ENCODE assay signal across 7 mouse cellular contexts in the genomic region with DNA sequence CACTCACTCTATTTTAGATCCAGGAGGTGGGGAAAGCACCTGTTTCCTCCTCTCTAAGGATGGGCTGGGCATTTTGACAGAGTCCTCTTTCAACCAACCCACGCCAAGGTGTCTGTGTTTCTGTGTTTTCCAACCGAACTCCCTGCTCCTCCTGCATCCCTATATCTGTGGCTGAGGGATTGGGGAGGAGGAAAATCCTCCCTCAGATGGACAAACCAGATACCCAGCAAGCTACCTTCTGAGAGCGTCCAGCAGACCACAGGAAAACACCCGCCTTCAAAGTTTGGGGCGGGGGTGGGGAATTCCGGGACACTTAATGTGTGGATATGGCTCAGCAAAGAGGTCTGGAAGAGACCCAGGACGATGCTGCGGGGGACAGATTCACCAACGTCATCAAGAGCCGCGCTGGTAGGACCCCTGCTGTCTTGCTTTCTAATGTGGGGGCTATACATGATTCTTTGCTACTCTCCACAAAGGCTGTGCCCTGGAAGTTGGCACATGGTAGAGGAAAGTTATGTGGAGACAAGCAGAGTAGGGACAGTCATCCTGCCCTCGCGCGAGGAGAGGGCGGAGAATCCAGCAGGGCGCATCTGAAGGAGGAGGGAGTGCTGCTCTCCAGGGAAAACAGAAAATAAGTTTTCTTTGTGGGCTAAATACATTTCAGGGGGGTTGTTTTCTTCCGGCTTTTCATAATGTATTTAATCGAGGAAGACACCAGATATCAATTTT.
DNase-seq lines count a peak whose midpoint lies in the region; ATAC-seq and TF ChIP-seq lines count a peak whose summit lies in the region.

No protein-coding gene starts in this region.

- no peaks in the 10 kb centered on the region for H3K9me3 ChIP-seq in lung, embryonic 15.5 days
- no peaks in the 10 kb centered on the region for H3K9me3 ChIP-seq in hindbrain, embryonic 10.5 days
- no peaks in the 10 kb centered on the region for H3K9me3 ChIP-seq in midbrain, embryonic 12.5 days

- peak overlapping the region; percentile 15; the same call in 1 of the 2 replicates for H3K4me3 ChIP-seq in lung, embryonic 15.5 days
- no peak overlapping the region for H3K4me3 ChIP-seq in lung, adult 2 months (replicated peaks; ENCODE audit: extremely low read depth, low read depth, low read length)
- peak overlapping the region; percentile 39 for H3K4me3 ChIP-seq in hindbrain, embryonic 10.5 days
- H3K4me3 ChIP-seq in midbrain, embryonic 12.5 days: peak overlapping the region; percentile 25

- H3K4me2 ChIP-seq in lung, embryonic 15.5 days: peak overlapping the region; percentile 37
- H3K4me2 ChIP-seq in midbrain, embryonic 12.5 days (replicated peaks): peak overlapping the region; percentile 48

- H3K27ac ChIP-seq in lung, embryonic 15.5 days: no peak overlapping the region
- H3K27ac ChIP-seq in hindbrain, embryonic 10.5 days: no peak overlapping the region
- H3K27ac ChIP-seq in midbrain, embryonic 12.5 days (replicated peaks): no peak overlapping the region

- TF ChIP-seq CTCF in lung, adult 2 months (IDR thresholded peaks at IDR 0.05; ENCODE audit: insufficient read depth, low read length): no peak

- no peaks in the 10 kb centered on the region for H3K27me3 ChIP-seq in lung, embryonic 15.5 days
- no peaks in the 10 kb centered on the region for H3K27me3 ChIP-seq in hindbrain, embryonic 10.5 days (ENCODE audit: insufficient read depth, poor library complexity, severe bottlenecking)
- H3K27me3 ChIP-seq in midbrain, embryonic 12.5 days: no peaks in the 10 kb centered on the region

- H3K36me3 ChIP-seq in lung, embryonic 15.5 days: no peaks in the 10 kb centered on the region
- no peaks in the 10 kb centered on the region for H3K36me3 ChIP-seq in hindbrain, embryonic 10.5 days
- H3K36me3 ChIP-seq in midbrain, embryonic 12.5 days: no peaks in the 10 kb centered on the region

- H3K4me1 ChIP-seq in lung, embryonic 15.5 days: no peaks in the 10 kb centered on the region
- no peaks in the 10 kb centered on the region for H3K4me1 ChIP-seq in lung, adult 2 months (ENCODE audit: control insufficient read depth, insufficient read depth, low read length)
- no peaks in the 10 kb centered on the region for H3K4me1 ChIP-seq in hindbrain, embryonic 10.5 days (replicated peaks)
- H3K4me1 ChIP-seq in midbrain, embryonic 12.5 days: no peaks in the 10 kb centered on the region

- DNase-seq in lung, adult 2 months: no peak
- DNase-seq in hindbrain, embryonic 10.5 days (ENCODE audit: low spot score): no peak
- peak; percentile 26 for DNase-seq in telencephalon, adult 2 months (ENCODE audit: low read depth, low spot score)
- DNase-seq in layer of hippocampus, adult 9-10 months (ENCODE audit: low spot score): no peak
- no peak for DNase-seq in lung, postnatal 14 days

- 24% methylated on average over 18 of the region's 18 CpGs for WGBS in lung, embryonic 15.5 days
- WGBS in lung, adult 2 months: 36% methylated on average over 18 of the region's 18 CpGs
- WGBS in hindbrain, embryonic 10.5 days: 23% methylated on average over 18 of the region's 18 CpGs
- 27% methylated on average over 18 of the region's 18 CpGs for WGBS in midbrain, embryonic 12.5 days

- H3K9ac ChIP-seq in lung, embryonic 15.5 days: no peak overlapping the region
- no peak overlapping the region for H3K9ac ChIP-seq in midbrain, embryonic 12.5 days (replicated peaks)

- ATAC-seq in lung, embryonic 15.5 days (ENCODE audit: borderline replicate concordance, extremely low read depth, low FRiP score, low TSS enrichment): no peak
- ATAC-seq in midbrain, embryonic 12.5 days (ENCODE audit: low FRiP score, low read depth): no peak

- no peak for TF ChIP-seq POLR2A in lung, adult 2 months (IDR thresholded peaks at IDR 0.05; ENCODE audit: borderline replicate concordance, extremely low read depth, low read depth, low read length)
